Mouse (Mus musculus): ENCODE results near the gene Ctsg. TPM values are rescaled to one million over a fixed set of nuclear protein-coding genes. Genes with fewer than 3 reads are reported as not detected.

The Ctsg gene
- polyA plus RNA-seq (2021; fragmentation: Nextera tagmentation) = not detected in 2 replicates
- long read RNA-seq, experiment 1 = 0 reads
- long read RNA-seq, experiment 2 = 0 reads

GRCm38 (mm10) chr14:56102386-56102785, at the start of gene Ctsg:
Ctsg (minus strand) TSS chr14:56102574.

GRCm38 (mm10) chr14:56132508-56132907, 30.1 kb upstream of the Ctsg start, which contains the start of gene Gzmd:
Gzmd (minus strand) TSS chr14:56132608.

GRCm38 (mm10) chr14:56120525-56120924, 18.2 kb upstream of the Ctsg start, which contains the start of gene Gzme:
Gzme (minus strand) TSS chr14:56120625.

GRCm38 (mm10) chr14:56085167-56085566, 17.2 kb downstream of the Ctsg start, which contains the start of gene Mcpt8:
Mcpt8 (minus strand) TSS chr14:56085273.

GRCm38 (mm10) chr14:56062213-56062612, 40.2 kb downstream of the Ctsg start, which contains the start of gene Mcpt4:
Mcpt4 (minus strand) TSS chr14:56062313.

Other genes starting within 250 kb of the Ctsg start
- 0.48 and 0.84 TPM in 2 replicates for gene Nynrin, start 248.6 kb downstream of the Ctsg start, polyA plus RNA-seq (2021; fragmentation: Nextera tagmentation)
- 0.06 and 0.11 TPM in 2 replicates for gene Cbln3, start 218.2 kb downstream of the Ctsg start, polyA plus RNA-seq (2021; fragmentation: Nextera tagmentation)
- 2.4 and 2.6 TPM in 2 replicates for gene Khnyn, start 217.6 kb downstream of the Ctsg start, polyA plus RNA-seq (2021; fragmentation: Nextera tagmentation)
- gene Sdr39u1, start 202.3 kb downstream of the Ctsg start, polyA plus RNA-seq (2021; fragmentation: Nextera tagmentation) = 189 and 204 TPM in 2 replicates
- gene Cma1, start 157.9 kb downstream of the Ctsg start, polyA plus RNA-seq (2021; fragmentation: Nextera tagmentation) = not detected in 2 replicates
- not detected in 2 replicates for gene Cma2, start 151.6 kb downstream of the Ctsg start, polyA plus RNA-seq (2021; fragmentation: Nextera tagmentation)
- gene Mcpt1, start 84.6 kb downstream of the Ctsg start, polyA plus RNA-seq (2021; fragmentation: Nextera tagmentation) = not detected in 2 replicates
- not detected in 2 replicates for gene Mcpt9, start 72.1 kb downstream of the Ctsg start, polyA plus RNA-seq (2021; fragmentation: Nextera tagmentation)
- gene Mcpt2, start 60.5 kb downstream of the Ctsg start, polyA plus RNA-seq (2021; fragmentation: Nextera tagmentation) = not detected in 2 replicates
- not detected in 2 replicates for gene Mcpt4, start 40.3 kb downstream of the Ctsg start, polyA plus RNA-seq (2021; fragmentation: Nextera tagmentation)
- not detected in 2 replicates for gene Mcpt8, start 17.3 kb downstream of the Ctsg start, polyA plus RNA-seq (2021; fragmentation: Nextera tagmentation)
- not detected in 2 replicates for gene Gzme, start 18.1 kb upstream of the Ctsg start, polyA plus RNA-seq (2021; fragmentation: Nextera tagmentation)
- not detected in 2 replicates for gene Gzmd, start 30.0 kb upstream of the Ctsg start, polyA plus RNA-seq (2021; fragmentation: Nextera tagmentation)
- gene Gzmg, start 57.0 kb upstream of the Ctsg start, polyA plus RNA-seq (2021; fragmentation: Nextera tagmentation) = not detected in 2 replicates
- not detected in 2 replicates for gene Gzmn, start 72.0 kb upstream of the Ctsg start, polyA plus RNA-seq (2021; fragmentation: Nextera tagmentation)
- not detected in 2 replicates for gene Gzmf, start 108.8 kb upstream of the Ctsg start, polyA plus RNA-seq (2021; fragmentation: Nextera tagmentation)
- not detected in 2 replicates for gene Gzmc, start 132.1 kb upstream of the Ctsg start, polyA plus RNA-seq (2021; fragmentation: Nextera tagmentation)
- gene Gzmb, start 159.7 kb upstream of the Ctsg start, polyA plus RNA-seq (2021; fragmentation: Nextera tagmentation) = not detected in 2 replicates